Mouse (Mus musculus) hindbrain, embryonic 16.5 days (tissue): ENCODE measurements at regions not wholly inside any gene's neighbourhood (a gene's known extent, or its start where the extent isn't known, plus 50 kb on each side); places are given as distances from the start of the nearest gene placed in this dataset.

Experiments used
- ATAC-seq: fragments of 200-750 bp; cut with Nextera tagmentation; 2 replicates; pipeline ENCODE4 v1.8.0; 2017; ENCODE audit warnings: moderate TSS enrichment, moderate library complexity
- H3K27ac ChIP-seq: fragments of 300-500 bp; sonication (generic); 2 replicates; pipeline ENCODE4 v1.5.1; 2014; ENCODE audit warnings: low read depth, mild to moderate bottlenecking, control low read depth, low read length, moderate library complexity
- H3K27me3 ChIP-seq: fragments of 300-500 bp; sonication (generic); replicated peaks from 2 replicates; pipeline ENCODE4 v1.6.1; 2014; ENCODE audit warnings: low read length; ENCODE audit not compliant: control insufficient read depth, insufficient read depth
- H3K36me3 ChIP-seq: fragments of 300-500 bp; sonication (generic); 2 replicates; pipeline ENCODE4 v1.6.1; 2014; ENCODE audit warnings: mild to moderate bottlenecking, low read length, moderate library complexity, mixed read lengths; ENCODE audit not compliant: control insufficient read depth, insufficient read depth
- H3K4me1 ChIP-seq: fragments of 300-500 bp; sonication (generic); 2 replicates; pipeline ENCODE4 v1.6.1; 2014; ENCODE audit warnings: low read depth, low read length; ENCODE audit not compliant: control insufficient read depth, insufficient read depth
- H3K4me2 ChIP-seq: fragments of 300-500 bp; sonication (generic); 2 replicates; pipeline ENCODE4 v1.6.1; 2014; ENCODE audit warnings: mild to moderate bottlenecking, low read length, control low read depth, moderate library complexity
- H3K4me3 ChIP-seq: fragments of 300-500 bp; sonication (generic); 2 replicates; pipeline ENCODE4 v1.5.1; 2014; ENCODE audit warnings: mild to moderate bottlenecking, low read length, control low read depth, moderate library complexity
- H3K9ac ChIP-seq: fragments of 300-500 bp; sonication (generic); 2 replicates; pipeline ENCODE4 v1.6.1; 2014; ENCODE audit warnings: low read depth, mild to moderate bottlenecking, control low read depth, low read length, moderate library complexity
- H3K9me3 ChIP-seq: fragments of 300-500 bp; sonication (generic); 2 replicates; pipeline ENCODE4 v1.6.1; 2014; ENCODE audit warnings: mild to moderate bottlenecking, low read length, moderate library complexity; ENCODE audit not compliant: control insufficient read depth
- WGBS: fragments of 180-500 bp; shearing (Covaris S2); extraction: QIAGEN DNeasy Blood & Tissue Kit; methylation state at CpG from one replicate; pipeline ENCODE4 v1.1.7; 2014; 5-methylcytosine and 5-hydroxymethylcytosine counted together

- peak; percentile 76; the same call in 1 of the 2 replicates for ATAC-seq
- Histone ChIP-seq H3K27ac (no peak overlapping the region), H3K27me3 (no peaks in the 10 kb centered on the region), H3K4me3 (no peak overlapping the region), H3K4me1 (no peaks in the 10 kb centered on the region), H3K9ac (no peak overlapping the region), H3K36me3 (no peaks in the 10 kb centered on the region), H3K4me2 (no peak overlapping the region), H3K9me3 (no peaks in the 10 kb centered on the region)
- WGBS, result 82% methylated on average over 7 of the region's 7 CpGs
These were observed 97.5 kb upstream of the Galnt5 start for GRCm38 (mm10) chr2:57900168-57900567.

DNA sequence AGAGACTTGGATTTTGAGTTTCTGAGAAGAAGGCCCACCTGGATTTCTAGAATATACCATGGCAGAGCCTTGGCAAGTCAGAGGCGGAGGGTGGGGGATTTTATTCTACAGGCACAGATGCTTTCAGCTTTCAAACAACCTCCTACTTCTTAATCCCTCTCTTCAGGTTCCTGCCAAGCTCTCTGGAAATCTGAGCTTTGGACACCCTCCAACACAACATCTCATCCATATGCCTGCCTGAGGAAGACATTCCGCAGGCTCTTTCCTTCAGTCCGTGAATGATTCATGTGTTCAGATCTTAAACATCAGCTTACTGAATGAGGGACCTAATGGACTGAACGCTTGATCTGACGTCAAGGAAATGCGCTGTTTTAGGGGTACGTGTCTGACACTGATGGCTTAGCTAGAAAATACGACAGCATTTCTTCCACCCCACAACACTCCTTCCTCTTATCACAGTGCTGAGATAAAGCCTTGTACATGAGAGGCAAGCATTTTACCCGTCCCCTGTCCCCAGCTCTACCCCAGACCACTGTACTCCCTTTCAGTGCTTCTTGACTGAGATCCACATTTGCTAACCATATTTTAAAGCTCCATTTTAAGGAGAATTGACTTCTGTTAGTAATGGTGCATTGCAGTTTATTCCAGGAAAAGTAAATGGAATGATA is 97.0 kb upstream of the Galnt5 start:
- ATAC-seq, result peak; percentile 85
- no peaks in the 10 kb centered on the region for H3K4me1 ChIP-seq

DNA sequence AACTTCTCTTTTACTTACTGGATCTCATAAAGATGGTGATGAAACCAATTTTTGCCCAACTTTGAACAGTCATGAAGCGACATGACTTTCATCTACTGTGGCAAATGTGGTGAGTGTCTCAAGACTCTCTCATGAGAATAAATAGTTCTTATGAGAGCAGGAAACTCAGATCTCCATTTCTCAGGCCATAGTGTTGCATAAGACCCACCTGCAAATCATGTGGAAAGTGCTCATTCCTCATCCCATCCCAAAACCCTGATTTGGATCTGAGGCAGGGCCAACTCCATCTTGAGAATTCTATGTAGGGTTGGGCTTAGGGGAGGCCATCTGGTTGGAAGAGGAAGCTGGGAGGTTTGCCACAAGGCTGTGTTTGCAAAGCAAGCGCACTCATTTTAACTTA is 92.5 kb upstream of the Galnt5 start:
- Histone ChIP-seq H3K36me3 (no peaks in the 10 kb centered on the region), H3K9ac (no peak overlapping the region), H3K4me3 (no peak overlapping the region), H3K4me1 (no peaks in the 10 kb centered on the region), H3K4me2 (no peak overlapping the region), H3K27ac (no peak overlapping the region), H3K9me3 (no peaks in the 10 kb centered on the region), H3K27me3 (no peaks in the 10 kb centered on the region)
- 96% methylated on average over 2 of the region's 2 CpGs for WGBS
- ATAC-seq, result no peak

More for the DNA sequence above, 97.0 kb upstream of the Galnt5 start:
- Histone ChIP-seq H3K9ac (no peak overlapping the region), H3K27ac (0 out of 2 replicates have a peak overlapping the region, but pooled peaks have one; percentile 12), H3K4me2 (no peak overlapping the region), H3K9me3 (no peaks in the 10 kb centered on the region), H3K36me3 (no peaks in the 10 kb centered on the region), H3K4me3 (no peak overlapping the region), H3K27me3 (no peaks in the 10 kb centered on the region)
- WGBS, result 75% methylated on average over 9 of the region's 9 CpGs

GRCm38 (mm10) chr2:57906939-57907338 is 90.7 kb upstream of the Galnt5 start:
- 71% methylated on average over 5 of the region's 5 CpGs for WGBS
- H3K27ac ChIP-seq, result no peak overlapping the region
- peak; percentile 84 for ATAC-seq

GRCm38 (mm10) chr2:57909706-57910105 is 88.0 kb upstream of the Galnt5 start:
- no peak overlapping the region for H3K9ac ChIP-seq
- ATAC-seq, result no peak
- no peak overlapping the region for H3K27ac ChIP-seq
- 78% methylated on average over 4 of the region's 4 CpGs for WGBS
- no peaks in the 10 kb centered on the region for H3K9me3 ChIP-seq
- H3K36me3 ChIP-seq, result no peaks in the 10 kb centered on the region
- no peaks in the 10 kb centered on the region for H3K4me1 ChIP-seq
- H3K4me2 ChIP-seq, result no peak overlapping the region
- no peak overlapping the region for H3K4me3 ChIP-seq
- no peaks in the 10 kb centered on the region for H3K27me3 ChIP-seq

More at GRCm38 (mm10) chr2:57906939-57907338, 90.7 kb upstream of the Galnt5 start:
- Histone ChIP-seq H3K27me3 (no peaks in the 10 kb centered on the region), H3K9me3 (no peaks in the 10 kb centered on the region), H3K9ac (no peak overlapping the region), H3K4me1 (no peaks in the 10 kb centered on the region), H3K4me2 (no peak overlapping the region), H3K36me3 (no peaks in the 10 kb centered on the region), H3K4me3 (no peak overlapping the region)

GRCm38 (mm10) chr2:57916375-57917023 is 81.2 kb upstream of the Galnt5 start:
- H3K36me3 ChIP-seq, result no peaks in the 10 kb centered on the region
- no peaks in the 10 kb centered on the region for H3K27me3 ChIP-seq
- no peak overlapping the region for H3K4me3 ChIP-seq
- no peak for ATAC-seq
- 53% methylated on average over 15 of the region's 15 CpGs for WGBS
- no peaks in the 10 kb centered on the region for H3K4me1 ChIP-seq
- no peaks in the 10 kb centered on the region for H3K9me3 ChIP-seq
- H3K27ac ChIP-seq, result no peak overlapping the region
- H3K4me2 ChIP-seq, result no peak overlapping the region
- H3K9ac ChIP-seq, result no peak overlapping the region

DNA sequence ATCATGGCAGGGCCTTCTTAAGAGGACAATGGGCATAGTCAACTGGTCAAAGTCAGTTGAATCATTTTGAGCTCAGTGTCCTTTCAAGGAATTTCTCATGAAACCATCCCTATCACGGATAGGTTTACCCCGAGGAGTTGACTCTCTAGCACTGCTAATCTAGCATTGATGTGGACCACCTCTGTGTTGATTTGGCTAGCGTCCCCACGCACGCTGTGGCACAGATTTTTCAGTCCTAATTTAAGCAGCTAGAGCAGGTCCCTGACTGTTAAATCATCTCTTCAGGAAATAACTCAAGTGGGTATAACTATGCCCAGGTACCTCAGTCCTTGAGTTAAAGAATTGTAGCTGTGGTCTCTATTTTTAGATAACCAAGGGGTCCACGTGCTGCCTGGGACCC is 80.0 kb upstream of the Galnt5 start:
- Histone ChIP-seq H3K4me3 (no peak overlapping the region), H3K9me3 (no peaks in the 10 kb centered on the region), H3K9ac (no peak overlapping the region), H3K36me3 (no peaks in the 10 kb centered on the region), H3K4me1 (no peaks in the 10 kb centered on the region), H3K27me3 (no peaks in the 10 kb centered on the region), H3K27ac (no peak overlapping the region), H3K4me2 (no peak overlapping the region)
- no peak for ATAC-seq
- WGBS, result 89% methylated on average over 6 of the region's 6 CpGs

- WGBS, result 47% methylated on average over 14 of the region's 14 CpGs
- no peaks in the 10 kb centered on the region for H3K27me3 ChIP-seq
- H3K4me1 ChIP-seq, result no peaks in the 10 kb centered on the region
- H3K4me2 ChIP-seq, result peak overlapping the region; percentile 38
- no peak overlapping the region for H3K4me3 ChIP-seq
- H3K27ac ChIP-seq, result no peak overlapping the region
- no peaks in the 10 kb centered on the region for H3K9me3 ChIP-seq
- H3K36me3 ChIP-seq, result no peaks in the 10 kb centered on the region
- H3K9ac ChIP-seq, result no peak overlapping the region
- no peak for ATAC-seq
These were observed 78.5 kb upstream of the Galnt5 start for GRCm38 (mm10) chr2:57919102-57919731.

GRCm38 (mm10) chr2:57934062-57934822 is 63.4 kb upstream of the Galnt5 start:
- no peak overlapping the region for H3K4me2 ChIP-seq
- no peak for ATAC-seq
- 61% methylated on average over 5 of the region's 5 CpGs for WGBS
- no peak overlapping the region for H3K9ac ChIP-seq
- no peaks in the 10 kb centered on the region for H3K36me3 ChIP-seq
- no peak overlapping the region for H3K4me3 ChIP-seq
- no peaks in the 10 kb centered on the region for H3K9me3 ChIP-seq
- no peak overlapping the region for H3K27ac ChIP-seq
- no peaks in the 10 kb centered on the region for H3K27me3 ChIP-seq
- no peaks in the 10 kb centered on the region for H3K4me1 ChIP-seq
